Mouse (Mus musculus) lung, embryonic 16.5 days (tissue): ENCODE data around the gene Tbx1. TPM values are rescaled to one million over a fixed set of nuclear protein-coding genes. Genes with fewer than 3 reads are reported as not detected.
"Not testable (repeated sequence)": the region's sequence is repeated elsewhere in the genome, so short reads cannot be mapped to it uniquely, and the experiment has no call there.

Experiments used
- ATAC-seq: fragments of 200-750 bp; cut with Nextera tagmentation; 2 replicates; pipeline ENCODE4 v1.8.0; 2017; ENCODE audit warnings: low read depth, mild to moderate bottlenecking, moderate library complexity
- H3K27ac ChIP-seq: fragments of 300-500 bp; sonication (generic); 2 replicates; pipeline ENCODE4 v1.5.1; 2014; ENCODE audit warnings: mild to moderate bottlenecking, control low read depth, low read length
- H3K27me3 ChIP-seq: fragments of 300-500 bp; sonication (generic); 2 replicates; pipeline ENCODE4 v1.6.1; 2014; ENCODE audit warnings: low read depth, low read length, mixed read lengths; ENCODE audit not compliant: control insufficient read depth, insufficient read depth
- H3K36me3 ChIP-seq: fragments of 300-500 bp; sonication (generic); 2 replicates; pipeline ENCODE4 v1.6.1; 2014; ENCODE audit warnings: low read length; ENCODE audit not compliant: control insufficient read depth, insufficient read depth
- H3K4me1 ChIP-seq: fragments of 300-500 bp; sonication (generic); replicated peaks from 2 replicates; pipeline ENCODE4 v1.6.1; 2014; ENCODE audit warnings: low read length, mixed read lengths; ENCODE audit not compliant: control insufficient read depth, insufficient read depth
- H3K4me2 ChIP-seq: fragments of 300-500 bp; sonication (generic); 2 replicates; pipeline ENCODE4 v1.6.1; 2014; ENCODE audit warnings: low read depth, low read length, control low read depth
- H3K4me3 ChIP-seq: fragments of 300-500 bp; sonication (generic); 2 replicates; pipeline ENCODE4 v1.5.1; 2014; ENCODE audit warnings: mild to moderate bottlenecking, low read length, control low read depth
- H3K9ac ChIP-seq: fragments of 300-500 bp; sonication (generic); 2 replicates; pipeline ENCODE4 v1.6.1; 2014; ENCODE audit warnings: low read length, control low read depth
- H3K9me3 ChIP-seq: fragments of 300-500 bp; sonication (generic); 2 replicates; pipeline ENCODE4 v1.6.1; 2016; ENCODE audit warnings: low read length; ENCODE audit not compliant: control insufficient read depth
- WGBS: fragments of 180-500 bp; shearing (Covaris S2); extraction: QIAGEN DNeasy Blood & Tissue Kit; methylation state at CpG from one replicate; pipeline ENCODE4 v1.1.7; 2014; 5-methylcytosine and 5-hydroxymethylcytosine counted together
- polyA plus RNA-seq: library from polyadenylated mRNA; unstranded; fragments of >200 nt; fragmentation: Nextera tagmentation; extraction: Ambion mirVana; gene quantifications from 2 replicates; pipeline ENCODE4 v1.2.1, GENCODE M21; 2015

The Tbx1 gene
- polyA plus RNA-seq, 1 experiment from 2014 or later = 5.5 TPM

GRCm38 (mm10) chr16:18552106-18552710 is 38.3 kb downstream of the Tbx1 start:
- Histone ChIP-seq H3K9ac (no peak overlapping the region), H3K27me3 (no peaks in the 10 kb centered on the region), H3K4me1 (0 out of 2 replicates have a peak, but pooled peaks cover 2% of the 10 kb centered on the region), H3K4me3 (no peak overlapping the region), H3K9me3 (no peaks in the 10 kb centered on the region), H3K27ac (no peak overlapping the region), H3K36me3 (no peaks in the 10 kb centered on the region), H3K4me2 (no peak overlapping the region)
- peak; percentile 32; the same call in 1 of the 2 replicates for ATAC-seq
- WGBS = 46% methylated on average over 11 of the region's 11 CpGs

GRCm38 (mm10) chr16:18551604-18552003 is 38.9 kb downstream of the Tbx1 start:
- no peak for ATAC-seq
- no peak overlapping the region for H3K9ac ChIP-seq
- no peaks in the 10 kb centered on the region for H3K36me3 ChIP-seq
- H3K4me2 ChIP-seq = no peak overlapping the region
- H3K27me3 ChIP-seq = no peaks in the 10 kb centered on the region
- 28% methylated on average over 9 of the region's 9 CpGs for WGBS
- H3K4me3 ChIP-seq = no peak overlapping the region
- no peaks in the 10 kb centered on the region for H3K9me3 ChIP-seq
- 0 out of 2 replicates have a peak, but pooled peaks cover 2% of the 10 kb centered on the region for H3K4me1 ChIP-seq
- no peak overlapping the region for H3K27ac ChIP-seq

GRCm38 (mm10) chr16:18547891-18548290 is 42.6 kb downstream of the Tbx1 start:
- Histone ChIP-seq H3K4me2 (no peak overlapping the region), H3K27me3 (no peaks in the 10 kb centered on the region), H3K4me1 (peaks cover 4% of the 10 kb centered on the region; the same call in 1 of the 2 replicates), H3K9me3 (no peaks in the 10 kb centered on the region), H3K9ac (no peak overlapping the region), H3K4me3 (no peak overlapping the region), H3K36me3 (no peaks in the 10 kb centered on the region), H3K27ac (no peak overlapping the region)
- WGBS = 45% methylated on average over 5 of the region's 5 CpGs
- ATAC-seq = no peak

DNA sequence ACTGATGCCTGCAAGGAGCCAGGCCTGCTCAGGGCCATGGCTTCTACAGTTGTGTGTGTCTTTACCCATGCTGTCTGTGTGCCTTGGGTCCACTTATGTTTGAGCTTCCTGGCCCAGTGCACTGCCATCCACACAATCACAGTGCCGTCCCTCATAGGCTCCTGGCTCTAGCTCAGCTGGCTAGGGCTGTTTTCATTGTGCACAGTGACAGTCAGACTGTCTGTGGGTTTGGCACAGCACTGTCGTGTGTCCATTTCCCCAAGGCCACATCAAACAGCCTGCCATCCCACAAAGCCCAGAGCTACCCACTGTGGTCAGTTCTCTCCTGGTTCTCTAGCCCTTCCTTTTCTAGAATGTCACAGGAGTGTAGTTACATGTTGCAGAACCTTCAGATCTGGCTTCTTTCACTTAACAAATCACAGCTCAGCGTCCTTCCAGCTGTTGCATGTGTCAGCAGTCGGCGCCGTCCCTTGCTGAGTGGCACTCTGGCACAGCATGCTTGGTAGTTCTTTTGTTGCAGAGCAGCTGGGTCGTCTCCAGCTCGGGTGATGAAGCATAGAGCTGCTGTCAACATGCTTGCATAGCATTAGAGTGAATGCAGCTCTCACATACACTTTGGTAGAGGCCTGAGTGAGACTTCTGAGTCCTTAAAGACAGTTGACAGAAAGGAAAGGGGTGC is 47.2 kb downstream of the Tbx1 start:
- ATAC-seq = peak; percentile 85
- Histone ChIP-seq H3K27me3 (no peaks in the 10 kb centered on the region), H3K4me1 (peaks cover 4% of the 10 kb centered on the region; the same call in 1 of the 2 replicates), H3K9ac (no peak overlapping the region), H3K9me3 (no peaks in the 10 kb centered on the region), H3K27ac (no peak overlapping the region), H3K36me3 (no peaks in the 10 kb centered on the region), H3K4me3 (no peak overlapping the region), H3K4me2 (no peak overlapping the region)
- 41% methylated on average over 8 of the region's 8 CpGs for WGBS

- Histone ChIP-seq H3K36me3 (no peaks in the 10 kb centered on the region), H3K4me1 (peaks cover 4% of the 10 kb centered on the region; the same call in 1 of the 2 replicates), H3K4me3 (no peak overlapping the region), H3K9ac (no peak overlapping the region), H3K4me2 (no peak overlapping the region), H3K27me3 (no peaks in the 10 kb centered on the region), H3K27ac (no peak overlapping the region), H3K9me3 (no peaks in the 10 kb centered on the region)
- ATAC-seq = no peak
- 57% methylated on average over 6 of the region's 6 CpGs for WGBS
Observed at GRCm38 (mm10) chr16:18539281-18539680, 51.2 kb downstream of the Tbx1 start.

DNA sequence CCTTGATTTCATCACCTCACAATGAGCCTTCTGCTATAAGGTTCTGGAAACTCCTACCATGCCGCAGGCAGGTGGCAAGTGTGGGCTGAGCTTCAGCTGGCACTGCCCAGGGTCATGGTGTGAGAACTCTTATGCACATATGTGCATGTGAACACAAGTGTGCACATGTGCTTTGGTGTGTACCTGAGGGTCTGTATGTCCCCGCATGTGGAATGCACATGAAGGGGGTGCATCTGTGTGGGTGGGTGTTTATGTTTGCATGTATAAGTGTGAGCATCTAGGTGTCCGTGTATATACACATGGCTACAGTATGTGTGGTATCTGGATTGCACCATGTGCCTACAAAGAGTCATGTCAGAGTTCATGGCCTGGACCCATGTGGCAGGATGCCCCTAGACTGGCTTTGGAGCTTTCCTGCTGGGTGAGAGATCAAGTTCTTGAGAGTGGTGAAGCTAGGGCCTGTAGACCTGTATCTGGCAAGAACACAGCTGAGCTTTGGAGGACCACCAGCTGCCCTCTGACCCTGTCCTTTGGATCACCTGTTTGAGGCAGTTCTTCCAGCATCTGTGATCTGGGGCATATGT is 53.0 kb downstream of the Tbx1 start:
- no peak overlapping the region for H3K4me2 ChIP-seq
- H3K4me1 ChIP-seq = no peaks in the 10 kb centered on the region
- no peak overlapping the region for H3K9ac ChIP-seq
- H3K27ac ChIP-seq = no peak overlapping the region
- WGBS = 92% methylated on average over 3 of the region's 3 CpGs
- no peak overlapping the region for H3K4me3 ChIP-seq
- ATAC-seq = no peak
- H3K36me3 ChIP-seq = no peaks in the 10 kb centered on the region
- H3K9me3 ChIP-seq = no peaks in the 10 kb centered on the region
- no peaks in the 10 kb centered on the region for H3K27me3 ChIP-seq

- not testable (repeated sequence) for H3K36me3 ChIP-seq, H3K27me3 ChIP-seq, H3K27ac ChIP-seq, H3K4me1 ChIP-seq, H3K4me3 ChIP-seq, H3K4me2 ChIP-seq, H3K9me3 ChIP-seq, H3K9ac ChIP-seq
- ATAC-seq = peak; percentile 100
- WGBS = 98% methylated on average over 7 of the region's 7 CpGs
Observed at GRCm38 (mm10) chr16:18533061-18533460, 57.4 kb downstream of the Tbx1 start.

Other genes with a start within 250 kb of the Tbx1 start
- gene Tango2, start 242.6 kb downstream of the Tbx1 start, polyA plus RNA-seq = 27.0 and 28.7 TPM in 2 replicates
- gene Arvcf, start 242.5 kb downstream of the Tbx1 start, polyA plus RNA-seq = 34.0 and 36.7 TPM in 2 replicates
- gene Txnrd2, start 164.3 kb downstream of the Tbx1 start, polyA plus RNA-seq = 22.0 and 22.1 TPM in 2 replicates
- 124 and 125 TPM in 2 replicates for gene Comt, start 163.8 kb downstream of the Tbx1 start, polyA plus RNA-seq
- gene Gnb1l, start 92.0 kb downstream of the Tbx1 start, polyA plus RNA-seq = 14.1 and 14.3 TPM in 2 replicates
- 4.0 and 4.5 TPM in 2 replicates for gene Rtl10, start 91.8 kb downstream of the Tbx1 start, polyA plus RNA-seq
- gene Gp1bb, start 31.7 kb upstream of the Tbx1 start, polyA plus RNA-seq = 2.0 and 2.2 TPM in 2 replicates
- gene Gm49601, start 35.8 kb upstream of the Tbx1 start, polyA plus RNA-seq = 3.6 and 4.2 TPM in 2 replicates
- 21.1 and 22.2 TPM in 2 replicates for gene Sept5, start 39.3 kb upstream of the Tbx1 start, polyA plus RNA-seq
- gene Cldn5, start 186.2 kb upstream of the Tbx1 start, polyA plus RNA-seq = 130 and 134 TPM in 2 replicates
- gene Ufd1, start 221.1 kb upstream of the Tbx1 start, polyA plus RNA-seq = 89.9 and 91.4 TPM in 2 replicates
- gene Cdc45, start 221.3 kb upstream of the Tbx1 start, polyA plus RNA-seq = 48.7 TPM in 2 replicates
- 34.5 and 40.4 TPM in 2 replicates for gene 2510002D24Rik, start 245.9 kb upstream of the Tbx1 start, polyA plus RNA-seq
- not detected in 2 replicates for gene Gm28539, start 245.9 kb upstream of the Tbx1 start, polyA plus RNA-seq